Mouse (Mus musculus): ENCODE results near the gene Gabpb1. TPM values are rescaled to one million over a fixed set of nuclear protein-coding genes. Genes with fewer than 3 reads are reported as not detected.
"Not testable (repeated sequence)": the region's sequence is repeated elsewhere in the genome, so short reads cannot be mapped to it uniquely, and the experiment has no call there.

The Gabpb1 gene
- polyA plus RNA-seq, 1 experiment from 2014 or later: 28.5 TPM

DNA sequence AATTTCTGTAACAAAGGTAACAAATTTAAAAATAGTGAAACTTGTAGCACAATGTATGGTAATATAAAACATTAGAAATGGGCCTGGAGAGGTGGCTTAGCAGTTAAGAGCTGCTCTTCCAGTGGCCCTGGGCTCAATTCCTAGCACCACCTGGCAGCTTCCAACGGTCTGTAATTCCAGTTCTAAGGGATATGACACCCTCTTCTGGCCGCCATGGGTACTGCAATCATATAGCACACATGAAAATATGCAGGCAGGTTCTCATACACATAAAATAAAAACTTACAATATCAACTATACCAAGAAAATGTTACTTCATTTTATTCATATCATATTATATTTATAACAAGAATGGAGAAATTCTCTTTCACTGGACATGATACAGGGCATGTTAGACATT, 35.8 kb downstream of the Gabpb1 start:
- H3K36me3 ChIP-seq: peaks cover 59% of the 10 kb centered on the region
- WGBS (ENCODE audit: insufficient replicate concordance): 68% methylated on average over 2 of the region's 2 CpGs
- H3K9me3 ChIP-seq (replicated peaks): no peaks in the 10 kb centered on the region; the same call in 1 of the 2 replicates
- no peak overlapping the region for H3K4me2 ChIP-seq
- H3K4me3 ChIP-seq (replicated peaks): no peak overlapping the region
- H3K27me3 ChIP-seq: no peaks in the 10 kb centered on the region
- no peak overlapping the region for H3K9ac ChIP-seq
- peaks cover 12% of the 10 kb centered on the region for H3K4me1 ChIP-seq (replicated peaks)
- DNase-seq: no peak
- H3K27ac ChIP-seq: no peak overlapping the region
- ATAC-seq (ENCODE audit: low read depth): no peak

DNA sequence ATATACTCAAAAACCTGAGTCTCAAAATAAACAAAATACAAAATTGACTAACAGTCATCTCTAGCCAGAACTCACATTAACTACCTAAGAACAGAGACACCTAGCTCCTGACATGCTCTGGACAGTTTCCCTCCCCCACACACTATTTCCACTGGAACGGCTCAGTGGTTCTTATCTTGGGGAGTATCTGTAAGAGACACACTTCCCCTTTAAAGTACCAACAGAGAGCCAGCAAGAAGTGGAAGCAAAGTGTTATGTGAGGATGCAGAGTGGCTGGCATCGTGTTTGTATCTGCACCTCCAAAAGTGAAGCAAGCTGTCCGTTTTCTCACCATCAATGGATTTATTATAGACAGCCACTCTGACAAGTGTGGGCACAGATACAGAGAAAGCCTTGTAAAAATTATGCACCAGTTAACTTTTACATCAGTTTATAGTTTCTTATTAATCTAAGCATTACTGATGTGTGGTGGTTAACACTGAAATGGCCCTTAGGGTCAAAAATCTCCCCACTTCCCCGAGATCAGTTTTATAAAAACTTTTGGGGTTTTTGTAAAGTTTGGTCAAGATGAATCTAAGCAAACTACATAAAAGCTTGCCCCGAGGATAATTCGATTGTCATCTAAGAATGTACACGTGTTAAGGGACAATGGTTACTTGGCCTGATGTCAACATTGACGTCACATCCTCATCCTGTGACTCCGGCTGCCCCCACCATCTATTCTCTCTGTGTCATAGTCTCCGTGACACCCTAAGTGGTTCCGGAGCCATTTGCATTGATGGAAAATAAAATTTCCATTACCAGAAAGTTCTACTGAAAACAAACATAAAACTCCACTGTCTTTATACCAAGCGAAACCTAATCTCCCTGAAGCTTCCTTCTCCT, 40.0 kb downstream of the Gabpb1 start:
- H3K4me1 ChIP-seq (replicated peaks): peaks cover 12% of the 10 kb centered on the region
- no peak overlapping the region for H3K9ac ChIP-seq
- H3K9me3 ChIP-seq (replicated peaks): no peaks in the 10 kb centered on the region; the same call in 1 of the 2 replicates
- WGBS (ENCODE audit: insufficient replicate concordance): 47% methylated on average over 12 of the region's 12 CpGs
- no peak overlapping the region for H3K4me3 ChIP-seq (replicated peaks)
- H3K27me3 ChIP-seq: no peaks in the 10 kb centered on the region
- DNase-seq: peak; percentile 12
- H3K27ac ChIP-seq: no peak overlapping the region
- peaks cover 36% of the 10 kb centered on the region for H3K36me3 ChIP-seq
- H3K4me2 ChIP-seq: no peak overlapping the region
- peak; percentile 62; the same call in 1 of the 2 replicates for ATAC-seq (ENCODE audit: low read depth)

DNA sequence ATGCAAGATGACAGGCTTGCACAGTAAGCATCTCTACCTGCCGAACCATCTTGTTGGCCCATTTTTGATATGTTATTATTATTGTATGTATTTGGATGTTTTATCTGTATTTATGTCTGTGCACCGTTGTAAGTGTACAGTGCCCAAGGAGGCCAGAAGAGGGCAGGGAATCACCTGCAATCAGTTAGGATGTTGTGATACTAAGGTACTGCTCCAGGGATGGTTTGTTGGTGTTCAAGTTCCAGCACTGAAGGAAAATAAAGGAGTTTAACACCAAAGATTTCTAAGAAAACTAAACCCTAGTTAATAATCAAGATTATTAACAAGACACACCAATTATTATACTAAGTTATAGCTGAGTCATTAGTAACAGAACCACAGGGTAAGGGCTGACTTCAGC, 43.0 kb downstream of the Gabpb1 start:
- no peak for DNase-seq
- Histone ChIP-seq H3K27me3 (no peaks in the 10 kb centered on the region), H3K4me3 (replicated peaks) (no peak overlapping the region), H3K27ac (no peak overlapping the region), H3K9ac (no peak overlapping the region), H3K9me3 (replicated peaks) (no peaks in the 10 kb centered on the region), H3K4me1 (replicated peaks) (peaks cover 12% of the 10 kb centered on the region), H3K4me2 (no peak overlapping the region), H3K36me3 (peaks cover 23% of the 10 kb centered on the region)
- no peak for ATAC-seq (ENCODE audit: low read depth)
- WGBS (ENCODE audit: insufficient replicate concordance): 73% methylated on average over 2 of the region's 2 CpGs

DNA sequence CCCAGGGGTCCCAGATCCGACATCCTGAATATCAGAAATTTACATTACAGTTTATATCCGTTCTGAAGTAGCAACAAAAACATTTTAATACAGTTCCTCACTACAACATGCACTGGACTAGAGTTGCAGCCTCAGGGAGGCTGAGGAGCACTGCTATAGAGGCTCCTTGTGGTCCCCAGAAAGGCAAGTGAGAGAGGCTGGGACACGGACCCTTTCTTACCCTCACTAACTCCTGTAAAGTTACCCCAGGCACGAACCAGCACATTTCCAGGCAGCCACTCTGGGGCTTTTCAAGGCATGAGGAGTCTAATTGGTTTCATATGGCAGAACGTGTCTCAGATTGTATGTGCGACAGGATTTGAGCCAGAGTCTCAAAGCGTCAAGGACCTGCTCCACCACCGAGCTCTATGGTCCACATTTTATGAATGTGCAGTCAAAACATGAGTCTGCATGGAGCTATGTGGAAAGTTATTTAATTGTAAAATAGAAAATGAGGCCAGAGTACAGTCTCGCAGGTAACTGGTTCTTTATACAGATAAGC, 47.6 kb downstream of the Gabpb1 start:
- H3K4me3 ChIP-seq (replicated peaks): no peak overlapping the region
- H3K27me3 ChIP-seq: no peaks in the 10 kb centered on the region
- no peaks in the 10 kb centered on the region for H3K4me1 ChIP-seq (replicated peaks)
- H3K9ac ChIP-seq: no peak overlapping the region
- 81% methylated on average over 9 of the region's 9 CpGs for WGBS (ENCODE audit: insufficient replicate concordance)
- H3K36me3 ChIP-seq: peaks cover 16% of the 10 kb centered on the region
- H3K9me3 ChIP-seq (replicated peaks): no peaks in the 10 kb centered on the region
- H3K27ac ChIP-seq: no peak overlapping the region
- no peak overlapping the region for H3K4me2 ChIP-seq
- ATAC-seq (ENCODE audit: low read depth) (no peak), DNase-seq (no peak)

DNA sequence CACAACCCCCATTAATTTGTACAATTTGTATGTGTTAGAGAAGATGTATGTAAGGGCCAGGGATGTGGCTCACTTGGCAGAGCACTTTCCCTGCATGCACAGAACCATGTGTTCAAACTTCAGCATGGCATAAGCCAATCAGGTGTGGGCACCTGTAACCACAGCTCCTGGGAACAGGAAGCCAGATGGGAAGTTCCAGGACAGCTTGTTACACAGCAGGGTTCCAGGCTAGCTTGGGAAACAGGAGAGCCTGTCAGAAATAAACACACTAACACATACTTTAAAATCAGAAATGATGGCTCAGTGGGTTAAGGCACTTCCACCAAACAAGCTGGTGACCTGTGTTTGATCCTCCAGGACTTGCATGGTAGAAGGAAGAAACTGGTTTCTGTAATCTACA, 53.0 kb downstream of the Gabpb1 start:
- Histone ChIP-seq H3K4me1 (replicated peaks) (peaks cover 15% of the 10 kb centered on the region), H3K4me2 (no peak overlapping the region), H3K9me3 (replicated peaks) (no peaks in the 10 kb centered on the region), H3K9ac (no peak overlapping the region), H3K27ac (no peak overlapping the region), H3K4me3 (replicated peaks) (no peak overlapping the region), H3K27me3 (no peaks in the 10 kb centered on the region), H3K36me3 (no peaks in the 10 kb centered on the region)
- DNase-seq (no peak), ATAC-seq (ENCODE audit: low read depth) (no peak)

DNA sequence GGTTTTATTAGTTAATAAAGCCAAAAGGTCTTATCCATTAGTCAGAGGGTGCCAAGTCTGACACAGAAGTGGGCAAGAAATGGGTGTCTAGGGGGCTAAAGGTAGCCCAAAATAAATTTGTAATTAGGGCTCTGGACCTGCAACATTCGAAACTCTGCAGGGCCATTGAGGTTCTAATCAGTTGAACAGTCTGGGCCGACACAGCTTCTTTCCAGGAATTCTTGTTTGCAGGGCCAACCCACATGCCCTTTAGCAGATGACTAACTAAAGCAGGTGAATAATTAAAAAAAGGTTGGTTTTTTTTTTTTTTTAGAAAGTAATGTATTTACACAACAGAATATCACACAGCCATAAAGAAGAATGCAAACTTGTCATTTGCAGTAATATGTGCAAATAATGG, 53.7 kb downstream of the Gabpb1 start:
- no peak overlapping the region for H3K27ac ChIP-seq
- H3K4me2 ChIP-seq: no peak overlapping the region
- H3K9me3 ChIP-seq (replicated peaks): no peaks in the 10 kb centered on the region
- H3K4me1 ChIP-seq (replicated peaks): peaks cover 15% of the 10 kb centered on the region
- no peaks in the 10 kb centered on the region for H3K27me3 ChIP-seq
- H3K4me3 ChIP-seq (replicated peaks): no peak overlapping the region
- H3K9ac ChIP-seq: no peak overlapping the region
- ATAC-seq (ENCODE audit: low read depth) (no peak), DNase-seq (no peak)
- no peaks in the 10 kb centered on the region for H3K36me3 ChIP-seq
- WGBS (ENCODE audit: insufficient replicate concordance): 49% methylated on average over 2 of the region's 2 CpGs

DNA sequence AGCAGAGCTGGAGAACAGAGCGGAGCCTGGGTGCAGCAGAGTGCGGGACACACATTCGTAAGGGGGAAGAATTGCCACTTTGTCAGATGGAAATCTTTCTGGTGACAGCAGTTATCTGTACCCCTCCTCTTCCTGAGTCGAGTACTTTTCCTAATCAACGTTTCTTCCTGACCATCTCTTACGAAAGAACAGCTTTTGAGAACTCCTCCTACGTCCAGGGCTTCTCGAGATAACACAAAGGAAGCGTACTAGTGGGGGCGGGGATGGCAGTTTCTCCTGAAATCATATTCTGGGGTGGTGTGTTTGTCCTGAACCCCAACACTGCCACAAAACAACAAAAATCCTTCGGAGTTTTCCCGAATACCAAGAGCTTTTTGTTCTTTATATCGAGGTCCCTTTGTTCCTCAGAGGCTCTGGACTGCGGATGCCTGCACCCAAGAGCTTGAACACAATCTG, 56.9 kb downstream of the Gabpb1 start, which contains the start of gene Hdc:
Gene Hdc, minus strand, starts transcription at position 51 of the 456 bp plus-strand sequence.
- WGBS (ENCODE audit: insufficient replicate concordance): 27% methylated on average over 14 of the region's 14 CpGs
- peak within 1 kb of the TSS; percentile 11; the same call in 1 of the 2 replicates for H3K27ac ChIP-seq
- H3K9ac ChIP-seq: no peak within 1 kb of the TSS
- H3K9me3 ChIP-seq (replicated peaks): no peaks in the 10 kb centered on the region
- DNase-seq: no peak
- no peak within 1 kb of the TSS for H3K4me3 ChIP-seq (replicated peaks)
- H3K4me2 ChIP-seq: peak within 1 kb of the TSS; percentile 33
- peak; percentile 31; the same call in 1 of the 2 replicates for ATAC-seq (ENCODE audit: low read depth)
- H3K27me3 ChIP-seq: no peaks in the 10 kb centered on the region
- H3K4me1 ChIP-seq (replicated peaks): peaks cover 15% of the 10 kb centered on the region
- H3K36me3 ChIP-seq: no peaks in the 10 kb centered on the region

DNA sequence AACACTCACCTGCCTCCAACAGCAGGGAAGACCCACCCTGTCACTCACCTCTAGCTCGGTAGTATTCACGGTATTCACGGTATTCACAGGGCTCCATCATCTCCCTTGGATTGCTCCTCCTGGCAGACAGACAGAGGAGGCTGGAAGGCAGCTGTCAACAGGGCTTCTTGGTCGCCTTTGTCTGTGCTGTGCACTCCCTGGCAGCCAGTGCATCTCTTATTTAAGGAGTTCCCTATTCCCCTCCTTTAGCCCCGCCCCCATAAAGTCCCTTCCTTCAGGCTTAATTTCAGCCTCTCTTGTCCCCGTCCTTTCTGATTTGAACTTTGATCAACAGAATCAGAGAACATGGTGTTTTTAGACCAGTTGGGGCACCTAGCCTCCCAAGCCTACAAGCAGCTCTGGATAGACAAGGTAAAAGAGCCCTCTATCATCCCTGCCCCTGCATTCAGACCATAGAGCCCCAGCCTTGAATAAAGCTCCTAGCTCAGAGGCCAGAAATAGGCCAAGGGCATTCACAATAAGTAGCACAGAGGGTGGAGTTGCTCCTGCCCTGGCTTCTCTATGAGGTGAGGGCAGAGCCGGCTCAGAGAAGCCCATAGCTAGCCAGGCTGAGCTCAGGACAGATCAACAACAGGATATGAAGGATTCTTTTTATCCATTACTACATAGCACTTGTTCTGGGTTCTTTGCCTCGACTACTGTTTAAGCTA, 57.5 kb downstream of the Gabpb1 start:
- Histone ChIP-seq H3K27ac (peak overlapping the region; percentile 11; the same call in 1 of the 2 replicates), H3K4me2 (peak overlapping the region; percentile 33), H3K4me3 (replicated peaks) (no peak overlapping the region), H3K9ac (no peak overlapping the region), H3K36me3 (no peaks in the 10 kb centered on the region), H3K9me3 (replicated peaks) (no peaks in the 10 kb centered on the region), H3K27me3 (no peaks in the 10 kb centered on the region), H3K4me1 (replicated peaks) (peaks cover 15% of the 10 kb centered on the region)
- no peak for ATAC-seq (ENCODE audit: low read depth)
- 14% methylated on average over 8 of the region's 8 CpGs for WGBS (ENCODE audit: insufficient replicate concordance)
- DNase-seq: no peak

DNA sequence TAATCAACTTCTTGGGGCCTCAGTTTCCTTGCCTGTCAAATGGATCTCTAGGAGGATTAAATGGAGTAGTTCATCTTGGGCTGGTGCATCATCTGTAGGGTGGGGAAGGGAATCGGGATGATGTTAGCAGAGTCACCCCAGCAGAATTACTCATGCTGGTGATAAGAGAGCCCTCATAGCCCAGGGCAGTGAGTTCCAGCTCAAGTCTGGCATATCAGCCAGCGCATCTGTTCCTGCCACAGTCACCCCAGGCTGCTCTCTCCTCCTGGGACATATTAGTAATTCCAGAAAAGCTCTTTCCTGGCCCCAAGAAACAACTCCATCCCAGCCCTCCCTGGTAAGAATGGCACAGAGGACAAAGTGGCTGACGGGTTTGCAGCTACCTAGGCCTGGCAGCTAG, 60.8 kb downstream of the Gabpb1 start:
- DNase-seq: no peak
- WGBS (ENCODE audit: insufficient replicate concordance): 69% methylated on average over 3 of the region's 3 CpGs
- no peak overlapping the region for H3K9ac ChIP-seq

DNA sequence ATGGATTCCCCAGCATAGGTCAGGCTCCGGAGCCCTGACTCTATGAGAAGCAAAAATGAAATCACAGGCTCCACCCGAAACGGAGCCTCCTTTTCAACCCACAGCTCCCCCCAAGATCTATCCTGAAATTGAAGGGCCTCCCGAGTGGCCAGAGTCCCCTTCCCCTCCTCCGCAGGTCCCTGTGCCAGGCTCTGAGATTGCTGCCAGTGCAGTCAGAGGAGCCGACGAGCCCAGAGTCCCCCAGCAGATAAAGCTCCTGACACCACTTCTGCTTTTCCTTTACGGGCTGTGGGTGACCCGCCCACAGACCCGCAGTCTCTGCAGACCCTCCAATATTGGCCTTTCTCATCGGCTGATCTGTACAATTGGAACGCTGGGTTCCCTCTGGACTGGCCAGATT, 66.5 kb downstream of the Gabpb1 start:
- H3K36me3 ChIP-seq; H3K9me3 ChIP-seq (replicated peaks); H3K9ac ChIP-seq; H3K4me3 ChIP-seq (replicated peaks); H3K27ac ChIP-seq; DNase-seq; H3K27me3 ChIP-seq; ATAC-seq (ENCODE audit: low read depth); H3K4me2 ChIP-seq: not testable (repeated sequence)
- peaks cover 14% of the 10 kb centered on the region for H3K4me1 ChIP-seq (replicated peaks)
- 21% methylated on average over 12 of the region's 12 CpGs for WGBS (ENCODE audit: insufficient replicate concordance)

More for the DNA sequence above, 60.8 kb downstream of the Gabpb1 start:
- H3K4me3 ChIP-seq (replicated peaks): no peak overlapping the region
- no peak for ATAC-seq (ENCODE audit: low read depth)
- no peaks in the 10 kb centered on the region for H3K9me3 ChIP-seq (replicated peaks)
- no peaks in the 10 kb centered on the region for H3K36me3 ChIP-seq
- no peak overlapping the region for H3K4me2 ChIP-seq
- H3K4me1 ChIP-seq (replicated peaks): peaks cover 15% of the 10 kb centered on the region
- no peaks in the 10 kb centered on the region for H3K27me3 ChIP-seq
- H3K27ac ChIP-seq: no peak overlapping the region

DNA sequence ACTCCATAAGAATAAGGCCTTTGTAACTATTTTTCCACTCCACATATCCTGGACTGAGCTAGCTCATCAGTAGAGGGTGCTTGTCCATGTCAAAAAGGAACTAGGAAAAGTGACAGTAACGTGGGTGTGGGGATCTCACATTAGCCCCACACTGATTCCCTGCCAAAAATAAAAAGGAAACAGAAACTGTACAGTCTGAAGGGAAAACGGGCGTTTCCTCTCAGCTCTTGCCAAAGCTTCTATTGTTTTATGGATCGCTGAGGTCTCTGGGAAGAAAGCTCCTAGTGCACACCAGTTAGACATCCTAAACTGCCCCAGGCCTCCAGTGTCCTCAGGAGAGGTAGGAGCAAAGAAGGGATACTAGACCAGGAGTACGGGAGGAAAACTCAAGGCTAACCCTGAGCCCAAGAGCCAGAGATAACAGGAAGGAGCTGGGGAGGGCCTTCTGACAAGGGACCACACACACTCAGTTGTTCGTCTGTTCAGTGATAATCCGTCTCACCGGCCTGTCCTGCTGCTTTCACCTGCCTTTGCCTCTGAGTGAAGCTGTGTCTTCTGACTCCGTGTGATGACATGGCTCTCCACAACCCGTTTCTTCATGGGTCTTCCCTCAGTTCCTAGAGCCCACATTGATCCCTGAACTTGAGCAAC, 68.5 kb downstream of the Gabpb1 start:
- Histone ChIP-seq H3K9ac (no peak overlapping the region), H3K4me2 (no peak overlapping the region)

More for the DNA sequence above, 68.5 kb downstream of the Gabpb1 start:
- peaks cover 14% of the 10 kb centered on the region for H3K4me1 ChIP-seq (replicated peaks)
- DNase-seq (no peak), ATAC-seq (ENCODE audit: low read depth) (no peak)
- H3K36me3 ChIP-seq: no peaks in the 10 kb centered on the region
- WGBS (ENCODE audit: insufficient replicate concordance): 31% methylated on average over 10 of the region's 10 CpGs
- H3K4me3 ChIP-seq (replicated peaks): no peak overlapping the region
- 0 out of 2 replicates have a peak, but pooled peaks cover 2% of the 10 kb centered on the region for H3K27me3 ChIP-seq
- H3K9me3 ChIP-seq (replicated peaks): no peaks in the 10 kb centered on the region
- no peak overlapping the region for H3K27ac ChIP-seq

All from liver, embryonic 13.5 days (tissue).